Mouse (Mus musculus): ENCODE data around the gene Trim10. TPM values are rescaled to one million over a fixed set of nuclear protein-coding genes. Genes with fewer than 3 reads are reported as not detected.

The Trim10 gene
- polyA plus RNA-seq, 1 experiment from 2014 or later = 1.1 TPM

DNA sequence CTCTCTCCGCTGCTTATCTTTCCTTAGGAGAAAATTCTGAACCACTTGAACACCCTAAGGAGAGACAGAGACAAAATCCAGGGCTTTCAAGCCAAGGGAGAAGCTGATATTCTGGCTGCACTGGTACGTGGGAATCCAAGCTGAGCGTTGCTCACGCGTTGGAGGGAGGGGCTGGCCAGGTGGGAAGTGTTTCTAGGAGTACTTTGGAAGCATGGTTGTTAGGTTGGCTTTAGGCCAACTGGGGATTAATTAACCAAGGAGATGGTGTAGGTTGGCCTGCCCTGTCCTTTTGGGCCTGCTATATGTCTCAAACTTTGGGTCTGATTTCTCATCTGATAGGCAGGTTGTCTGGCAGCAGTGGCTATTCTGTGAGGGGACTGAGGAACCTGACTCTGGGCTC, 18.2 kb upstream of the Trim10 start:
- H3K4me1 ChIP-seq (ENCODE audit: control insufficient read depth, insufficient read depth, low read length) = no peaks in the 10 kb centered on the region
- no peak for ATAC-seq (ENCODE audit: low read depth)
- 93% methylated on average over 5 of the region's 5 CpGs for WGBS
- no peak overlapping the region for H3K27ac ChIP-seq (ENCODE audit: low read depth, low read length)
- no peak overlapping the region for H3K4me2 ChIP-seq (ENCODE audit: low read depth, low read length)
- peaks cover 16% of the 10 kb centered on the region for H3K36me3 ChIP-seq (ENCODE audit: control insufficient read depth, insufficient read depth, low read length)
- H3K4me3 ChIP-seq (ENCODE audit: low read depth, low read length) = no peak overlapping the region
- H3K9me3 ChIP-seq (ENCODE audit: control insufficient read depth, low read length) = no peaks in the 10 kb centered on the region
- H3K9ac ChIP-seq (replicated peaks; ENCODE audit: low read depth, low read length) = no peak overlapping the region
- H3K27me3 ChIP-seq (ENCODE audit: control insufficient read depth, insufficient read depth, low read length) = no peaks in the 10 kb centered on the region

DNA sequence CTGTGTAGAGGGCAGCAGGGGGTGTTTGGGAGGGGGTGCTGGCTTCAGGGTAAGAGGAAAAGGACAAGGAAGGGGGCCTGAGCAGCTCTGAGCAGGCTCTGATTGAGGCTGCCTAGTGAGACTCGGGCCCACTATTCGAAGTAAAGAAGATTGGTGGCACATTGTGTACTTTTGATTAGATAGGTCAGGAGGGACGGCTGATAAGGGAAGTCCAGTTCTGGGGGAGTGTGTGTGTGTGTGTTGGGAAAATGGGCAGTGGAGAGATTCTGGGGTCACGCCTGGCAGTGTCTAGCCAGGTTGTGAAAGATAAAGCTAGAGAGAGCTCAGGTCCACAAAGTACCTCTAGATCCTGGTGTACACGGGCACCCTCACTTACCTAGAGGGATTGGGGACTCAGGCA, 17.7 kb upstream of the Trim10 start:
- Histone ChIP-seq H3K4me2 (ENCODE audit: low read depth, low read length) (no peak overlapping the region), H3K4me1 (ENCODE audit: control insufficient read depth, insufficient read depth, low read length) (no peaks in the 10 kb centered on the region), H3K4me3 (ENCODE audit: low read depth, low read length) (no peak overlapping the region), H3K27ac (ENCODE audit: low read depth, low read length) (no peak overlapping the region), H3K27me3 (ENCODE audit: control insufficient read depth, insufficient read depth, low read length) (no peaks in the 10 kb centered on the region), H3K9me3 (ENCODE audit: control insufficient read depth, low read length) (no peaks in the 10 kb centered on the region), H3K9ac (replicated peaks; ENCODE audit: low read depth, low read length) (no peak overlapping the region), H3K36me3 (ENCODE audit: control insufficient read depth, insufficient read depth, low read length) (peaks cover 19% of the 10 kb centered on the region)
- no peak for ATAC-seq (ENCODE audit: low read depth)
- 94% methylated on average over 5 of the region's 5 CpGs for WGBS

DNA sequence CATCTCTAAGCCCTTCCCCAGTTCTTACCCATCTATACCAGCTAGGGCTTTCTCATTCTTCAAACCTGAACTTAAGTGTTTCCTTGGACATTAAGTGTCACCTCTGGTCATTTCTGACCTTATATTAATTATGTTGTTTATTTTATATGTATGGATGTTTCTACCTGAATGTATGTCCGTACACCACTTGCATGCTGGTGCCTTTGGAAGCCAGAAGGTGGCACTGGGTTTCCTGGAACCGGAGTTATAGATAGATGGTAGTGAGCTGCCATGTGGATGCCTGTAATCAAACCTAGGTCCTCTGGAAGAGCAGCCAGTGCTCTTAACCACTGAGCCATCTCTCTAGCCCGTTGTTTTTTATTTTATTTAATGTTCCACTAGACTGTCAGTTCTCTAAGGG, 13.9 kb upstream of the Trim10 start:
- Histone ChIP-seq H3K9me3 (ENCODE audit: control insufficient read depth, low read length) (no peaks in the 10 kb centered on the region), H3K4me1 (ENCODE audit: control insufficient read depth, insufficient read depth, low read length) (no peaks in the 10 kb centered on the region), H3K9ac (replicated peaks; ENCODE audit: low read depth, low read length) (no peak overlapping the region), H3K27ac (ENCODE audit: low read depth, low read length) (no peak overlapping the region), H3K36me3 (ENCODE audit: control insufficient read depth, insufficient read depth, low read length) (peaks cover 36% of the 10 kb centered on the region), H3K27me3 (ENCODE audit: control insufficient read depth, insufficient read depth, low read length) (no peaks in the 10 kb centered on the region), H3K4me2 (ENCODE audit: low read depth, low read length) (no peak overlapping the region), H3K4me3 (ENCODE audit: low read depth, low read length) (no peak overlapping the region)
- no peak for ATAC-seq (ENCODE audit: low read depth)
- 98% methylated on average over 3 of the region's 3 CpGs for WGBS

DNA sequence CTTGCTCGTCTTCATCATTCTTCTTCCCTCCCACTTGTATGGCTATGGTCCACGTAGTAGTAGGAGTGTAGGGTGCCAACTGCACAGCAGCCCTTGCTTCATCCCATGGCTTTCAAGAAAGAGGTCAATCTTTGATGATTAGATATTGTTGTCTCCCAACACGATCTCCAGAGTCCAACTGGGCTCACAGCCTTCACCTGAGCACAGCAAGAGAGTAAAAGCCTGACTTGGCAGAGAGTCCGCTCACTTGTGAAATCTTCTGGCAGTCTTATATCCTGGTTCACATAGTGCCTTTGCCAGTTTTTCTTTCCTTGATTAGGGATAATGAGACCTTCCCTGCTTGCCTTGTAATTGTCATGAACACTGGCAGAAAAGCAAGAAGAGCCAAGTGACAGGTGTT, 13.1 kb upstream of the Trim10 start:
- Histone ChIP-seq H3K4me3 (ENCODE audit: low read depth, low read length) (no peak overlapping the region), H3K27me3 (ENCODE audit: control insufficient read depth, insufficient read depth, low read length) (no peaks in the 10 kb centered on the region), H3K9ac (replicated peaks; ENCODE audit: low read depth, low read length) (no peak overlapping the region), H3K9me3 (ENCODE audit: control insufficient read depth, low read length) (no peaks in the 10 kb centered on the region), H3K27ac (ENCODE audit: low read depth, low read length) (no peak overlapping the region), H3K4me2 (ENCODE audit: low read depth, low read length) (no peak overlapping the region), H3K36me3 (ENCODE audit: control insufficient read depth, insufficient read depth, low read length) (peaks cover 36% of the 10 kb centered on the region), H3K4me1 (ENCODE audit: control insufficient read depth, insufficient read depth, low read length) (no peaks in the 10 kb centered on the region)
- WGBS = 95% methylated on average over 4 of the region's 4 CpGs
- ATAC-seq (ENCODE audit: low read depth) = no peak

DNA sequence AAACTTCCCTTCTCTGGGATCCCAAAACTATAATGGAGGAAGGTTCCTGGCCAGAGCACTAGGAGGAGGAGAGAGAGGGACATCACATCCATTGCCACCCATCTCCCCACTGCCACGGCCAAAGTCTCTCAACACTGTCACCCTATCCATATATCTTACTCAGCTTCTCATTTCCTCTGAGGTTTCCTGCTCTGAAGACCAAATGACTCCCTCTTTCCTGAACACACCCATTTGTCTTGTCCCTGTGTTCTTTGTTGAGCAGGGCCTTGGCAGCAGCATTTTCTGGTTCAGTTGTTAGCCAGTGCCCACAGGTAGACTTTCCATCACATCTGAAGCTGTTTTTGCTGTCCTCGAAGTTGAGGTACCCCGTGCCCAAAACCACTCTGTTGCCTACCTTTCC, 11.2 kb upstream of the Trim10 start:
- no peaks in the 10 kb centered on the region for H3K9me3 ChIP-seq (ENCODE audit: control insufficient read depth, low read length)
- no peak overlapping the region for H3K4me3 ChIP-seq (ENCODE audit: low read depth, low read length)
- no peaks in the 10 kb centered on the region for H3K27me3 ChIP-seq (ENCODE audit: control insufficient read depth, insufficient read depth, low read length)
- H3K36me3 ChIP-seq (ENCODE audit: control insufficient read depth, insufficient read depth, low read length) = peaks cover 28% of the 10 kb centered on the region
- H3K9ac ChIP-seq (replicated peaks; ENCODE audit: low read depth, low read length) = no peak overlapping the region
- no peak for ATAC-seq (ENCODE audit: low read depth)
- no peak overlapping the region for H3K4me2 ChIP-seq (ENCODE audit: low read depth, low read length)
- no peak overlapping the region for H3K27ac ChIP-seq (ENCODE audit: low read depth, low read length)
- no peaks in the 10 kb centered on the region for H3K4me1 ChIP-seq (ENCODE audit: control insufficient read depth, insufficient read depth, low read length)
- WGBS = 93% methylated on average over 3 of the region's 3 CpGs

DNA sequence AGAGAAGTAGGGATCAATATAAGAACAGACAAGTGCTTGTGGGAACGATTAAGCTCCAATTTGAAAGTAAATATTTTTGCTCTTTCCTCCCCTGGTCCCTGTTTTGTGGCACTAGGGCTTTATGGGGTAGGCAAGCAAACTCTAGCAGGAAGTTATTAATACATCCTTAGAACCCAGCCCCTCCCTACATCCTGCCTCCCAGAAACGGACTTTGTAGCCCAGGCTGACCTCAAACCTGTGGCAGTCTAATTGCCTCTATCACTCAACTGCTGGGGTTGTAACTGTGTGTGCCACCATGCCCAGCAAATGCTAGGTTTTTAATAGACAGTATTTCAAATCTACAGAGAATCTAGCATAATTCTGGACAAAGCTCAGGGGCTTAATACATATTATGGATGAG, 7.7 kb upstream of the Trim10 start:
- Histone ChIP-seq H3K4me3 (ENCODE audit: low read depth, low read length) (no peak overlapping the region), H3K36me3 (ENCODE audit: control insufficient read depth, insufficient read depth, low read length) (peaks cover 17% of the 10 kb centered on the region), H3K9me3 (ENCODE audit: control insufficient read depth, low read length) (no peaks in the 10 kb centered on the region), H3K27ac (ENCODE audit: low read depth, low read length) (no peak overlapping the region), H3K27me3 (ENCODE audit: control insufficient read depth, insufficient read depth, low read length) (no peaks in the 10 kb centered on the region), H3K4me2 (ENCODE audit: low read depth, low read length) (no peak overlapping the region), H3K9ac (replicated peaks; ENCODE audit: low read depth, low read length) (no peak overlapping the region), H3K4me1 (ENCODE audit: control insufficient read depth, insufficient read depth, low read length) (no peaks in the 10 kb centered on the region)
- WGBS = 65% methylated on average over 2 of the region's 2 CpGs
- no peak for ATAC-seq (ENCODE audit: low read depth)

DNA sequence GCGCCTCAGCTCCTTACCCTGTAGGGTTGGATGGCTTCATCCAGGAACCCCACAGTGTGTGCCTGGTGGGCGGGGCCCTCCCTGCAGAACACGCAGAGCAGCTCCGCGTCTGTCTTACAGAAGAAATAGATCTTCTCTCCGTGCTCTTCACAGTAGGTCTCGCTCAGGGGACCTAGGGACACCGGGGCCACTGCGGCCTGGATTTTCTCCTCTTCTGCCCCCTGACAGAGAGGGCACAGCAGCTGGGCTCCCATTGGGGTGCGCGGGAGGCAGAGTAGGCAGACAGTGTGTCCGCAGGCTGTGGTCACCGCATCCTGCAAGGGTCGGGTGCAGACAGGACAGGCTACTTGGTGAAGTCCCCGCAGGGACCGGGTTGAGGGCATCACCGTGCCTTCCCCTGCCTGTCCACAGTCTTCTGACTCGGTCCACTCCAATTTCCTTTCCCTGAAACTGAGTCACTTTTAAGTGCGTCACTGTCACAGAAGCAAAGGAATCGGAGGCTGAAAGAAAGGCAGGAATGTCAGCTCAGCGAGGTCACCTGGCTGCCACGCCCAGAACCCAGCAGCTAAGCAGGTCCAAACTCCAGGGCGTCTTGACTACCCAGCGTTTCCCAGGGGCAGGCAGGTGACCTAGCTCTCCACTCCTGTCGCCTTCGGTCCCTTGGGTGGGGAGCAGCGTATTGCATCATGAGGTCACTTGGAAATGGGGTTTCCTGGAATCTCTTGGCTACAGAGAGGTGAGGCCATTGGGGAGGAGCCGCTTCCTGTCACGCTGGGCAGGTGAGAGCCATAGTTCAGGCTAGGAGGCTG, 2.5 kb upstream of the Trim10 start, which contains the start of gene Trim15:
Gene Trim15 (minus strand): TSS at position 492 of the 809 bp plus-strand sequence.
- Histone ChIP-seq H3K4me2 (ENCODE audit: low read depth, low read length) (peak within 1 kb of the TSS; percentile 37; the same call in 1 of the 2 replicates), H3K4me1 (ENCODE audit: control insufficient read depth, insufficient read depth, low read length) (no peaks in the 10 kb centered on the region), H3K36me3 (ENCODE audit: control insufficient read depth, insufficient read depth, low read length) (no peaks in the 10 kb centered on the region), H3K27ac (ENCODE audit: low read depth, low read length) (no peak within 1 kb of the TSS), H3K27me3 (ENCODE audit: control insufficient read depth, insufficient read depth, low read length) (no peaks in the 10 kb centered on the region), H3K4me3 (ENCODE audit: low read depth, low read length) (no peak within 1 kb of the TSS), H3K9me3 (ENCODE audit: control insufficient read depth, low read length) (no peaks in the 10 kb centered on the region), H3K9ac (replicated peaks; ENCODE audit: low read depth, low read length) (peak within 1 kb of the TSS; percentile 35; the same call in 1 of the 2 replicates)
- WGBS = 17% methylated on average over 29 of the region's 29 CpGs
- ATAC-seq (ENCODE audit: low read depth) = peak; percentile 41; the same call in 1 of the 2 replicates

DNA sequence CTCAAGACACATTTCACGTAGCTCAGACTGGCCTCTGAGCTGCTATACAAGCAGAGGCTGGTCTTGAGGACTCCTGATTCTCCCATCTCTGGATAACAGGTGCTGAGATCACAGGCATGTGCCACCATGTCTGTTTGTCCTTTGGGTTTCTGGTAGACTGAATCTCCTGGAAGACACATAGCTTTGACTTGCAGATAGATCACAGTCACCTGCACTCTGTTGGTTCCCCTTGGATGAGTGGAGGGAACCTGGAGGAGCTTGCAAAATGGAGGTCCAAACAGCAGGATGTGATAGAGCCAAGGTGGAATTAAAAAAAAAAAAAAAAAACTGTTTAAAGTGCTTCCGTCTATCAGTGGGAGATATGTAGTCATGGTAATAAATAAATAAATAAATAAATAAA, 538 bp upstream of the Trim10 start:
- Histone ChIP-seq H3K36me3 (ENCODE audit: control insufficient read depth, insufficient read depth, low read length) (no peaks in the 10 kb centered on the region), H3K4me2 (ENCODE audit: low read depth, low read length) (no peak overlapping the region), H3K9ac (replicated peaks; ENCODE audit: low read depth, low read length) (no peak overlapping the region), H3K4me1 (ENCODE audit: control insufficient read depth, insufficient read depth, low read length) (no peaks in the 10 kb centered on the region), H3K27ac (ENCODE audit: low read depth, low read length) (no peak overlapping the region), H3K9me3 (ENCODE audit: control insufficient read depth, low read length) (no peaks in the 10 kb centered on the region), H3K27me3 (ENCODE audit: control insufficient read depth, insufficient read depth, low read length) (no peaks in the 10 kb centered on the region), H3K4me3 (ENCODE audit: low read depth, low read length) (no peak overlapping the region)
- 92% methylated on average over 2 of the region's 2 CpGs for WGBS
- no peak for ATAC-seq (ENCODE audit: low read depth)

DNA sequence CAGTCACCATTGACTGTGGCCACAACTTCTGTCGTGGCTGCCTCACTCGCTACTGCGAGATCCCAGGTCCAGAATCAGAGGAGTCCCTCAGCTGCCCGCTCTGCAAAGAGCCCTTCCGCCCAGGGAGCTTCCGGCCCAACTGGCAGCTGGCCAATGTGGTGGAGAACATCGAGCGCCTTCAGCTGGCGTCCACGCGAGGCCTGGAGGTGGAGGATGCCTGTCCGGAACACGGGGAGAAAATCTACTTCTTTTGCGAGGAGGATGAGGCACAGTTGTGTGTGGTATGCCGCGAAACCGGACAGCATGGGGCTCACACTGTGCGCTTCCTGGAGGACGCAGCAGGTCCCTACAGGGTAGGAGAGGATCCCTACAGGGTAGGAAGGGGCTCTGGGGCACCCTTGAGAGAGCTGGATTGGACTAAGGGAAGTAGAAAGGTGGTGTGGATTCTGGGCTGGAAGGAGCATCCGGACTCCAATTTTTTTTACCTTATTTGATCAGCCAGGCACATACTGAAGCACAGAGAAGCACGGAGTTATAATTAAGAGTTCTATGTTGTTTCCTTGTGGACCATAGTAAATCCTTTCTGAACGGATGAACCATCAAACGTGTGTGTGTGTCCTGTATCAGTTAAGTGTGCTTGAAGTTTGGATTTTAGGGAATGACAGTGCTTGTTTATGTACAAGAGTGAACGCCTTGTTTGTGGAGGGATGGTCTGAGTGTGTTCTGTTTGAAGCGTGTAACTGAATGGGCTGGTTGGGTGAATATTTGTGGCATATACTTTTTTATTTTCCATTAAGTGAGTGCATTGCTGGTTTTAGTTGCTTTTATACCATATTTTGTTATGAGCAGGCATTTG, 809 bp downstream of the Trim10 start:
- no peaks in the 10 kb centered on the region for H3K9me3 ChIP-seq (ENCODE audit: control insufficient read depth, low read length)
- H3K4me2 ChIP-seq (ENCODE audit: low read depth, low read length) = no peak overlapping the region
- H3K4me1 ChIP-seq (ENCODE audit: control insufficient read depth, insufficient read depth, low read length) = no peaks in the 10 kb centered on the region
- no peak overlapping the region for H3K27ac ChIP-seq (ENCODE audit: low read depth, low read length)
- no peak overlapping the region for H3K4me3 ChIP-seq (ENCODE audit: low read depth, low read length)
- H3K36me3 ChIP-seq (ENCODE audit: control insufficient read depth, insufficient read depth, low read length) = no peaks in the 10 kb centered on the region
- no peaks in the 10 kb centered on the region for H3K27me3 ChIP-seq (ENCODE audit: control insufficient read depth, insufficient read depth, low read length)
- no peak for ATAC-seq (ENCODE audit: low read depth)
- H3K9ac ChIP-seq (replicated peaks; ENCODE audit: low read depth, low read length) = no peak overlapping the region
- 79% methylated on average over 25 of the region's 25 CpGs for WGBS

All from neural tube, embryonic 14.5 days (tissue).